Mouse (Mus musculus): ENCODE measurements at regions not wholly inside any gene's neighbourhood (a gene's known extent, or its start where the extent isn't known, plus 50 kb on each side); places are given as distances from the start of the nearest gene placed in this dataset.

DNA sequence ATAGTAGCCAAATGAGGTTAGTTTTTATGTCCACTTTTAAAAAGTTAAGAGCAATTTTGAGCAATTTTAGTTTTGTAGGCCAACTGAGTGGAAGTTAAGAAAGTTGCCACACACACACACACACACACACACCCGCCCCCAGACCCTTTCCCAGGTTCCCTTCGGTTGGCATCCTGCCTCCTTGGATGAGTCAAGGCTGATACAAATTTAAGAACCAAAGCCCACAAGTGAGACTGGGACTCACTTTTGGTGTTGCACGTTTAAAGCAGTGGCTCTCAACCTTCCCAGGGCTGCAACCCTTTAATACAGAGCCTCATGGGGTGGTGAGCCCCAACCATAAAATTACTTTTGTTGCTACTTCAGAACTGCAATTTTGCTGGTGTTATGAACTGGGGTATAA is 70.4 kb downstream of the Tmem30b start:
- no peak overlapping the region for H3K27ac ChIP-seq (ENCODE audit: low read depth, low read length)
- no peaks in the 10 kb centered on the region for H3K27me3 ChIP-seq (ENCODE audit: control insufficient read depth, insufficient read depth, low read length)
- H3K4me2 ChIP-seq (ENCODE audit: low read depth, low read length, severe bottlenecking): no peak overlapping the region
- no peaks in the 10 kb centered on the region for H3K36me3 ChIP-seq (ENCODE audit: control insufficient read depth, insufficient read depth, low read length)
- H3K9me3 ChIP-seq (ENCODE audit: control insufficient read depth, low read length): no peaks in the 10 kb centered on the region
- H3K4me3 ChIP-seq (ENCODE audit: low read depth, low read length): no peak overlapping the region
- ATAC-seq (replicated peaks; ENCODE audit: low FRiP score) (no peak), DNase-seq (ENCODE audit: low spot score) (no peak)
- no peaks in the 10 kb centered on the region for H3K4me1 ChIP-seq (replicated peaks; ENCODE audit: control insufficient read depth, insufficient read depth, low read length)
- no peak overlapping the region for H3K9ac ChIP-seq (ENCODE audit: low read length)
- 73% methylated on average over 3 of the region's 3 CpGs for WGBS

DNA sequence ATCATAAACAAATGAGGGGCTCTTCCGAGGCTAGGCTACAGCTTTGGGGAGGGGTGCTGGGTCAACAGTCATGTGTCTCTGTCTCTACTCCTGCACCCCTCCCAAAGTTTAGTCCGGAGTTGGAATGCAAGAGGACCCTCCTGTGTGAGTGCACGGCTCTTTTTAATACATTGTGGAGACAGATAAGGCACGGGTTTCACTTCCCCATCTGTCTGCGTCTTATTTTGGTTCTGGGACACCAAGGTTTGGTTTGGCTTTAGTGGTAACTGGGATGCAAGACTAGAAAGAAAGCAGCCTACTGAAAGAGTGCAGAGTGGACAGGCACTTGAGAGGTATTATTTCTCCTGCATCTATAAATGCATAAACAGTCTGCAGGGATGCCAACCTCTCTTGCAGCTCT is 71.2 kb downstream of the Tmem30b start:
- H3K9me3 ChIP-seq (ENCODE audit: control insufficient read depth, low read length): no peaks in the 10 kb centered on the region
- WGBS: 77% methylated on average over 5 of the region's 5 CpGs
- no peak overlapping the region for H3K4me3 ChIP-seq (ENCODE audit: low read depth, low read length)
- H3K4me1 ChIP-seq (replicated peaks; ENCODE audit: control insufficient read depth, insufficient read depth, low read length): no peaks in the 10 kb centered on the region
- no peak overlapping the region for H3K9ac ChIP-seq (ENCODE audit: low read length)
- DNase-seq (ENCODE audit: low spot score) (no peak), ATAC-seq (replicated peaks; ENCODE audit: low FRiP score) (no peak)
- H3K36me3 ChIP-seq (ENCODE audit: control insufficient read depth, insufficient read depth, low read length): no peaks in the 10 kb centered on the region
- H3K4me2 ChIP-seq (ENCODE audit: low read depth, low read length, severe bottlenecking): no peak overlapping the region
- no peak overlapping the region for H3K27ac ChIP-seq (ENCODE audit: low read depth, low read length)
- H3K27me3 ChIP-seq (ENCODE audit: control insufficient read depth, insufficient read depth, low read length): no peaks in the 10 kb centered on the region

DNA sequence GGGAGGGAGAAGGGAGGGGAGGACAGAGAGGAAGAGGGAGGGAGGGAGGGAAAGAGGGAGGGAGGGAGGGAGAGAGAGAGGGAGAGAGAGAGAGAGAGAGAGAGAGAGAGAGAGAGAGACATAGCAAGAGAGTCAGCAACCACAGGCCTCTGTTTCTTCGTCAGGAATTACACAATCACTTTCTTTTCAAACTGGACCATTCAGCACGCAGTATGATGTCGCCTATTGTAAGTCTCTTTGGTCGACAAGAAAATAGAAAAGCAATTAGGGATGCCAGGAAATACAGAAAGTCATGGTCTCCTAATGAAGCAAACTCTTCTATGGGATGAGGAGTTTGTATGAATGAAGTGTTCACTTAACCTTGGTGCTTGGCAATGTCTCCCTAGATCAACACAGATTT is 73.1 kb downstream of the Tmem30b start:
- no peak overlapping the region for H3K27ac ChIP-seq (ENCODE audit: low read depth, low read length)
- H3K4me3 ChIP-seq (ENCODE audit: low read depth, low read length): no peak overlapping the region
- no peaks in the 10 kb centered on the region for H3K4me1 ChIP-seq (replicated peaks; ENCODE audit: control insufficient read depth, insufficient read depth, low read length)
- H3K27me3 ChIP-seq (ENCODE audit: control insufficient read depth, insufficient read depth, low read length): no peaks in the 10 kb centered on the region
- DNase-seq (ENCODE audit: low spot score) (no peak), ATAC-seq (replicated peaks; ENCODE audit: low FRiP score) (no peak)
- no peaks in the 10 kb centered on the region for H3K36me3 ChIP-seq (ENCODE audit: control insufficient read depth, insufficient read depth, low read length)
- H3K4me2 ChIP-seq (ENCODE audit: low read depth, low read length, severe bottlenecking): no peak overlapping the region
- no peaks in the 10 kb centered on the region for H3K9me3 ChIP-seq (ENCODE audit: control insufficient read depth, low read length)
- 43% methylated on average over 4 of the region's 4 CpGs for WGBS
- H3K9ac ChIP-seq (ENCODE audit: low read length): no peak overlapping the region

DNA sequence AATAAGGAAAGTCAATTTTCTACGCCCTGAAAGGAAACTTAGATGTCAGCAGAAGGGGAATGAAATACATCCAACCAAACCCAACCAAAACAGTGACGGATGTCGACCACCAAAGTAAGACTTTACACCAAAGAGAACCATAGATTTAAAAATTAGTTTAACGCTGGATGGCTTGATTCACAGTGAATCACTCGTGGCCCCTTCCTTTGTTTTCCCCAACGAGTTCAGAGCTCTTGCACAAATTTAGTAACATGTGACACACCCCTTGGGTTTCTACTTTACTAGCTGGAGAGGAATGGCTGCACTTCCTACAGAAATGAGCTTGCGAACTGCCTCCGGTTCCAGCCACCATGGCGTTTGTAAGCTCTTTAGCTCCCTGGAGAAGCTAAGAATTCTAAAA is 74.2 kb downstream of the Tmem30b start:
- 70% methylated on average over 9 of the region's 9 CpGs for WGBS

DNA sequence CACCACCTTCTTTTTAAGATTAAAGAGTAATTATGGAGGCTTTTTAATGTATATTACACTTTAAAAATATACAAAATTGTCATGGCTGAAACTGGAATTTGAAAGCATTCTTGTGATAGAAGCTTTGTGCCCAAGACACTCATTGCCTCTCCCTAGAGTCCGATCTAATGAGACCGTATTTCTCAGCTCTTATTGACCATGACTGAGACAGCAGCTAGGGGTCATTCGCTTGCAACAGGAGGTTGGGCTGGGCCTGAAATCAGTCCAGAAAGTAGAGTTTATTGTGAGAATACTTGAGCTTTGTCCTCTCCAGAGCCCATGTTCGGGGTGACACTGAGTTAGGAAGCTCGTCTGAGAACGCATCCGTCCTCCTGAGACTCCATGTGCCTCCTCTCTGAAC is 79.7 kb downstream of the Tmem30b start:
- no peak for DNase-seq (ENCODE audit: low spot score)
- Histone ChIP-seq H3K4me1 (replicated peaks; ENCODE audit: control insufficient read depth, insufficient read depth, low read length) (no peaks in the 10 kb centered on the region), H3K27ac (ENCODE audit: low read depth, low read length) (no peak overlapping the region), H3K4me3 (ENCODE audit: low read depth, low read length) (no peak overlapping the region), H3K27me3 (ENCODE audit: control insufficient read depth, insufficient read depth, low read length) (no peaks in the 10 kb centered on the region), H3K9ac (ENCODE audit: low read length) (no peak overlapping the region), H3K4me2 (ENCODE audit: low read depth, low read length, severe bottlenecking) (no peak overlapping the region), H3K36me3 (ENCODE audit: control insufficient read depth, insufficient read depth, low read length) (no peaks in the 10 kb centered on the region), H3K9me3 (ENCODE audit: control insufficient read depth, low read length) (no peaks in the 10 kb centered on the region)
- no peak for ATAC-seq (replicated peaks; ENCODE audit: low FRiP score)
- 81% methylated on average over 7 of the region's 7 CpGs for WGBS

More for the DNA sequence above, 74.2 kb downstream of the Tmem30b start:
- Histone ChIP-seq H3K27me3 (ENCODE audit: control insufficient read depth, insufficient read depth, low read length) (no peaks in the 10 kb centered on the region), H3K4me2 (ENCODE audit: low read depth, low read length, severe bottlenecking) (no peak overlapping the region), H3K36me3 (ENCODE audit: control insufficient read depth, insufficient read depth, low read length) (no peaks in the 10 kb centered on the region), H3K9ac (ENCODE audit: low read length) (no peak overlapping the region), H3K4me3 (ENCODE audit: low read depth, low read length) (no peak overlapping the region), H3K9me3 (ENCODE audit: control insufficient read depth, low read length) (no peaks in the 10 kb centered on the region), H3K4me1 (replicated peaks; ENCODE audit: control insufficient read depth, insufficient read depth, low read length) (no peaks in the 10 kb centered on the region), H3K27ac (ENCODE audit: low read depth, low read length) (no peak overlapping the region)
- ATAC-seq (replicated peaks; ENCODE audit: low FRiP score) (no peak), DNase-seq (ENCODE audit: low spot score) (no peak)

DNA sequence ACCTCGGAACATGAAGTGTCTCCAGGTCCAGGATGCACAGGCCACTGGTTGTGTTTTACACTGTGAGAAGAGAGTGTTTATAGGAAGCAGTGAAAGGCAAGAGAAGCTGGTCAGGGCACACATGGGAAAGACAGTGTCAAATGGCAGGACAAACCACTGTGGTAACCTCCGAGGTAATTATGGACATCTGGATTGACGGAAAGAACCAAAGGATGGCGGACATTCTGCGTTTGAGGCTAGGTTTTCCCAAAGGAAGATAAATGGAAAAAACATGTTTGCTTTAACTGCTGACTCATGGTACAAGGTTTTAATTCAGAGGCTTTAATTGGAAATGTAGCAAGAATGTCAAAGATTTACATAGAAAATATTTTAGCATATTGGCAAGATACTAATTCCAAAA is 80.2 kb downstream of the Tmem30b start:
- Histone ChIP-seq H3K27me3 (ENCODE audit: control insufficient read depth, insufficient read depth, low read length) (no peaks in the 10 kb centered on the region), H3K36me3 (ENCODE audit: control insufficient read depth, insufficient read depth, low read length) (no peaks in the 10 kb centered on the region), H3K4me2 (ENCODE audit: low read depth, low read length, severe bottlenecking) (no peak overlapping the region), H3K27ac (ENCODE audit: low read depth, low read length) (no peak overlapping the region), H3K4me1 (replicated peaks; ENCODE audit: control insufficient read depth, insufficient read depth, low read length) (no peaks in the 10 kb centered on the region), H3K9me3 (ENCODE audit: control insufficient read depth, low read length) (no peaks in the 10 kb centered on the region), H3K9ac (ENCODE audit: low read length) (no peak overlapping the region), H3K4me3 (ENCODE audit: low read depth, low read length) (no peak overlapping the region)
- 76% methylated on average over 5 of the region's 5 CpGs for WGBS
- ATAC-seq (replicated peaks; ENCODE audit: low FRiP score): no peak
- no peak for DNase-seq (ENCODE audit: low spot score)

DNA sequence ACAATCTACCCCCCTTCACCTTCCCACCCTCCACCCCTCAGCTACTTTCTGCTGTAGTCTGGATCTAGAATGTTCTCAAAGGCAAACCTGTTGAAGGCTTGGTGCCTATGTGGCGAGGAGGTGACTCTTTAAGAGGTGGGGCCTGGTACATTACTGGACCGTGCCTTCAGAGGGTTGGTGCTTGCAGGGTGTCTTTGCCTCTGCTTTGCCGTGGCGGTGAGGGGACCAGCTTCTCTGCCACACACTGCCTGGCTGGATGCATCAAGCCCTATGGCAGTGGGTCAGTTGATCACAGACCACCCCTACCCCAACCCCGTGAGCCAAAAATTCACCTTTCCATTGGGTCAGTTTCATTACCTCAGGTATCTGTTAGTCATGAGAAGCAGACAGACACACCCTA is 81.9 kb downstream of the Tmem30b start:
- Histone ChIP-seq H3K27me3 (ENCODE audit: control insufficient read depth, insufficient read depth, low read length) (no peaks in the 10 kb centered on the region), H3K9ac (ENCODE audit: low read length) (no peak overlapping the region), H3K36me3 (ENCODE audit: control insufficient read depth, insufficient read depth, low read length) (no peaks in the 10 kb centered on the region), H3K4me2 (ENCODE audit: low read depth, low read length, severe bottlenecking) (no peak overlapping the region), H3K4me3 (ENCODE audit: low read depth, low read length) (no peak overlapping the region), H3K27ac (ENCODE audit: low read depth, low read length) (no peak overlapping the region), H3K4me1 (replicated peaks; ENCODE audit: control insufficient read depth, insufficient read depth, low read length) (no peaks in the 10 kb centered on the region), H3K9me3 (ENCODE audit: control insufficient read depth, low read length) (no peaks in the 10 kb centered on the region)
- no peak for ATAC-seq (replicated peaks; ENCODE audit: low FRiP score)
- 90% methylated on average over 5 of the region's 5 CpGs for WGBS
- no peak for DNase-seq (ENCODE audit: low spot score)

DNA sequence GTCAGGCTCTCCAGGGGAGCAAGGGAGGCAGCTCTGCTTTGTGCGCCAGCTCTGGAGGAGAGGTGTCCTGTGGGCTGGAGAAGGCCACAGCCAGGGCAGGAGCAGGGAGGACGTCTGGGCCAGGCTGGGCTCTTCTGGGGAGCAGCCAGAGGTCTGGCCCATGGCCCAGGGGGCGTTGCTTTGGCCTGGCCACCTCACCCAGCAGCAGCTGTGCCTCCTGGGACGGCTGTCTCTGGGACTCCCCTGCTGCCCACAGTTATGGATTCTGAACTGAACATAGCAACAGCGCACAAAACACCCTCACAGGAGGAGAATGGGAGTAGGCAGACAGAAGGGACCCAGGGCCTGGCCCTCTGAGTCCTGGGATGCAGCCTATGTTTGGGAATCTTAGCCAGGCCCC is 84.1 kb downstream of the Tmem30b start:
- ATAC-seq (replicated peaks; ENCODE audit: low FRiP score): no peak
- Histone ChIP-seq H3K36me3 (ENCODE audit: control insufficient read depth, insufficient read depth, low read length) (no peaks in the 10 kb centered on the region), H3K9me3 (ENCODE audit: control insufficient read depth, low read length) (no peaks in the 10 kb centered on the region), H3K9ac (ENCODE audit: low read length) (no peak overlapping the region), H3K27ac (ENCODE audit: low read depth, low read length) (no peak overlapping the region), H3K4me1 (replicated peaks; ENCODE audit: control insufficient read depth, insufficient read depth, low read length) (no peaks in the 10 kb centered on the region), H3K4me3 (ENCODE audit: low read depth, low read length) (no peak overlapping the region), H3K27me3 (ENCODE audit: control insufficient read depth, insufficient read depth, low read length) (no peaks in the 10 kb centered on the region), H3K4me2 (ENCODE audit: low read depth, low read length, severe bottlenecking) (no peak overlapping the region)
- no peak for DNase-seq (ENCODE audit: low spot score)
- 57% methylated on average over 5 of the region's 5 CpGs for WGBS

DNA sequence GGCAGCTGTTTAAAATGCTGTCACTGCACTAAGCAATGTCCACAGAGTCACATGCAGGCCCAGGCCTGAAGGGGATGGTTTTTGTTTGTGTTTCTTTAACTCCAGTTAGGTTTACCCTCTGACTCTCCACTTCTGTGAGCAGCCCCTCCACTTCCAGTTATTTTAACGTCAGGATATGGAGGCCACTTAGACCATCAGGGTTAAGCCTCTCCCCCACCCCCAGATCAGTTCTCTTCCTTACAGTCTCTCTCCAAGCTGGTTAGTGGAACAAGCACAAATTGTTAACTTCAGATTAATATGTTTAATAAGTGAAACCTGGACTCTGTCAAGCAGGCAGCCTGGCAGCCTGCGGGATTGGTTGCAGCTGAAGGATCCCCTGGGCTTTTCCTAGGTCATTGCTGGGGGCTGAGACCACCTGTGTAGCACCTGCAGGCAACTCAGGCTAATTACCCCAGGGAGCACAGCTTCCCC is 85.9 kb downstream of the Tmem30b start:
- no peak for DNase-seq (ENCODE audit: low spot score)
- no peak overlapping the region for H3K27ac ChIP-seq (ENCODE audit: low read depth, low read length)
- 30% methylated on average over 2 of the region's 2 CpGs for WGBS

More for the DNA sequence above, 85.9 kb downstream of the Tmem30b start:
- Histone ChIP-seq H3K4me3 (ENCODE audit: low read depth, low read length) (no peak overlapping the region), H3K27me3 (ENCODE audit: control insufficient read depth, insufficient read depth, low read length) (no peaks in the 10 kb centered on the region), H3K9me3 (ENCODE audit: control insufficient read depth, low read length) (no peaks in the 10 kb centered on the region), H3K9ac (ENCODE audit: low read length) (no peak overlapping the region), H3K4me2 (ENCODE audit: low read depth, low read length, severe bottlenecking) (no peak overlapping the region), H3K36me3 (ENCODE audit: control insufficient read depth, insufficient read depth, low read length) (no peaks in the 10 kb centered on the region), H3K4me1 (replicated peaks; ENCODE audit: control insufficient read depth, insufficient read depth, low read length) (no peaks in the 10 kb centered on the region)
- no peak for ATAC-seq (replicated peaks; ENCODE audit: low FRiP score)
